Mouse (Mus musculus): ENCODE results near the gene Csrnp2.

Csrnp2 gene

GRCm38 (mm10) chr15:100478351-100478750 lies 16.9 kb downstream of the Csrnp2 start:
- ATAC-seq (ENCODE audit: low TSS enrichment): no peak

GRCm38 (mm10) chr15:100473926-100474503 lies 21.3 kb downstream of the Csrnp2 start:
- ATAC-seq (ENCODE audit: low TSS enrichment): no peak

- ATAC-seq (ENCODE audit: low TSS enrichment): no peak
These were observed 25.3 kb downstream of the Csrnp2 start for GRCm38 (mm10) chr15:100470037-100470436.

GRCm38 (mm10) chr15:100469189-100469545 lies 26.1 kb downstream of the Csrnp2 start:
- ATAC-seq (ENCODE audit: low TSS enrichment): peak; percentile 24; the same call in 1 of the 2 replicates

- peak; percentile 92 for ATAC-seq (ENCODE audit: low TSS enrichment)
These were observed 26.7 kb downstream of the Csrnp2 start, which contains the start of gene Letmd1 for GRCm38 (mm10) chr15:100468295-100469188. Letmd1 (plus strand) TSS chr15:100469023.

- no peak for ATAC-seq (ENCODE audit: low TSS enrichment)
These were observed 27.6 kb downstream of the Csrnp2 start for GRCm38 (mm10) chr15:100467738-100468137.

- no peak for ATAC-seq (ENCODE audit: low TSS enrichment)
These were observed 29.9 kb downstream of the Csrnp2 start for GRCm38 (mm10) chr15:100465432-100465831.

- peak; percentile 42 for ATAC-seq (ENCODE audit: low TSS enrichment)
These were observed 31.6 kb downstream of the Csrnp2 start for GRCm38 (mm10) chr15:100463712-100464111.

GRCm38 (mm10) chr15:100462086-100462485 lies 33.2 kb downstream of the Csrnp2 start:
- no peak for ATAC-seq (ENCODE audit: low TSS enrichment)

GRCm38 (mm10) chr15:100461646-100462045 lies 33.6 kb downstream of the Csrnp2 start:
- ATAC-seq (ENCODE audit: low TSS enrichment): no peak

GRCm38 (mm10) chr15:100460942-100461341 lies 34.3 kb downstream of the Csrnp2 start:
- ATAC-seq (ENCODE audit: low TSS enrichment): no peak

- 0 out of 2 replicates have a peak, but pooled peaks have one; percentile 31 for ATAC-seq (ENCODE audit: low TSS enrichment)
These were observed 37.2 kb downstream of the Csrnp2 start for GRCm38 (mm10) chr15:100458055-100458454.

GRCm38 (mm10) chr15:100457340-100457739 lies 37.9 kb downstream of the Csrnp2 start:
- peak; percentile 92 for ATAC-seq (ENCODE audit: low TSS enrichment)

- ATAC-seq (ENCODE audit: low TSS enrichment): no peak
These were observed 38.8 kb downstream of the Csrnp2 start for GRCm38 (mm10) chr15:100456356-100456991.

- ATAC-seq (ENCODE audit: low TSS enrichment): no peak
These were observed 42.8 kb downstream of the Csrnp2 start for GRCm38 (mm10) chr15:100452486-100452885.

- peak; percentile 65; the same call in 1 of the 2 replicates for ATAC-seq (ENCODE audit: low TSS enrichment)
These were observed 44.0 kb downstream of the Csrnp2 start for GRCm38 (mm10) chr15:100451245-100451644.

GRCm38 (mm10) chr15:100449495-100449894 lies 45.8 kb downstream of the Csrnp2 start:
- no peak for ATAC-seq (ENCODE audit: low TSS enrichment)

- ATAC-seq (ENCODE audit: low TSS enrichment): no peak
These were observed 46.7 kb downstream of the Csrnp2 start for GRCm38 (mm10) chr15:100448572-100448971.

- no peak for ATAC-seq (ENCODE audit: low TSS enrichment)
These were observed 48.4 kb downstream of the Csrnp2 start for GRCm38 (mm10) chr15:100446887-100447286.

- peak; percentile 98 for ATAC-seq (ENCODE audit: low TSS enrichment)
These were observed 52.0 kb downstream of the Csrnp2 start for GRCm38 (mm10) chr15:100443126-100443922.

- ATAC-seq (ENCODE audit: low TSS enrichment): no peak
These were observed 58.8 kb downstream of the Csrnp2 start for GRCm38 (mm10) chr15:100436518-100436917.

- no peak for ATAC-seq (ENCODE audit: low TSS enrichment)
These were observed 59.2 kb downstream of the Csrnp2 start for GRCm38 (mm10) chr15:100436112-100436511.

Data from frontal cortex, adult (tissue).